Mouse (Mus musculus) intestine, embryonic 16.5 days (tissue): ENCODE measurements around the gene Eef2. TPM values are rescaled to one million over a fixed set of nuclear protein-coding genes. Genes with fewer than 3 reads are reported as not detected.
"Not testable (repeated sequence)": the region's sequence is repeated elsewhere in the genome, so short reads cannot be mapped to it uniquely, and the experiment has no call there.

Experiments
- ATAC-seq: fragments of 200-750 bp; cut with Nextera tagmentation; 2 replicates; pipeline ENCODE4 v1.8.0; 2017; ENCODE audit warnings: moderate TSS enrichment, moderate library complexity
- H3K27ac ChIP-seq: fragments of 300-500 bp; sonication (generic); 2 replicates; pipeline ENCODE4 v1.5.1; 2014; ENCODE audit warnings: mild to moderate bottlenecking, low read length
- H3K27me3 ChIP-seq: fragments of 300-500 bp; sonication (generic); replicated peaks from 2 replicates; pipeline ENCODE4 v1.6.1; 2014; ENCODE audit warnings: low read length, control low read depth, mixed read lengths; ENCODE audit not compliant: control insufficient read depth, insufficient read depth
- H3K36me3 ChIP-seq: fragments of 300-500 bp; sonication (generic); 2 replicates; pipeline ENCODE4 v1.6.1; 2014; ENCODE audit warnings: low read length, control low read depth; ENCODE audit not compliant: control insufficient read depth, insufficient read depth
- H3K4me1 ChIP-seq: fragments of 300-500 bp; sonication (generic); 2 replicates; pipeline ENCODE4 v1.6.1; 2014; ENCODE audit warnings: low read length, control low read depth, mixed read lengths; ENCODE audit not compliant: control insufficient read depth, insufficient read depth
- H3K4me2 ChIP-seq: fragments of 300-500 bp; sonication (generic); 2 replicates; pipeline ENCODE4 v1.6.1; 2014; ENCODE audit warnings: low read depth, low read length, control low read depth
- H3K4me3 ChIP-seq: fragments of 300-500 bp; sonication (generic); 2 replicates; pipeline ENCODE4 v1.5.1; 2014; ENCODE audit warnings: mild to moderate bottlenecking, low read length
- H3K9ac ChIP-seq: fragments of 300-500 bp; sonication (generic); 2 replicates; pipeline ENCODE4 v1.6.1; 2014; ENCODE audit warnings: low read depth, low read length
- H3K9me3 ChIP-seq: fragments of 300-500 bp; sonication (generic); 2 replicates; pipeline ENCODE4 v1.6.1; 2016; ENCODE audit warnings: low read length, control low read depth; ENCODE audit not compliant: control insufficient read depth
- WGBS: fragments of 180-500 bp; shearing (Covaris S2); extraction: QIAGEN DNeasy Blood & Tissue Kit; methylation state at CpG from one replicate; pipeline ENCODE4 v1.1.7; 2014; 5-methylcytosine and 5-hydroxymethylcytosine counted together
- polyA plus RNA-seq: library from polyadenylated mRNA; unstranded; fragments of >200 nt; fragmentation: Nextera tagmentation; extraction: Ambion mirVana; gene quantifications from 2 replicates; pipeline ENCODE4 v1.2.1, GENCODE M21; 2015

Gene Eef2
- polyA plus RNA-seq, 1 experiment from 2014 or later = 526 TPM

DNA sequence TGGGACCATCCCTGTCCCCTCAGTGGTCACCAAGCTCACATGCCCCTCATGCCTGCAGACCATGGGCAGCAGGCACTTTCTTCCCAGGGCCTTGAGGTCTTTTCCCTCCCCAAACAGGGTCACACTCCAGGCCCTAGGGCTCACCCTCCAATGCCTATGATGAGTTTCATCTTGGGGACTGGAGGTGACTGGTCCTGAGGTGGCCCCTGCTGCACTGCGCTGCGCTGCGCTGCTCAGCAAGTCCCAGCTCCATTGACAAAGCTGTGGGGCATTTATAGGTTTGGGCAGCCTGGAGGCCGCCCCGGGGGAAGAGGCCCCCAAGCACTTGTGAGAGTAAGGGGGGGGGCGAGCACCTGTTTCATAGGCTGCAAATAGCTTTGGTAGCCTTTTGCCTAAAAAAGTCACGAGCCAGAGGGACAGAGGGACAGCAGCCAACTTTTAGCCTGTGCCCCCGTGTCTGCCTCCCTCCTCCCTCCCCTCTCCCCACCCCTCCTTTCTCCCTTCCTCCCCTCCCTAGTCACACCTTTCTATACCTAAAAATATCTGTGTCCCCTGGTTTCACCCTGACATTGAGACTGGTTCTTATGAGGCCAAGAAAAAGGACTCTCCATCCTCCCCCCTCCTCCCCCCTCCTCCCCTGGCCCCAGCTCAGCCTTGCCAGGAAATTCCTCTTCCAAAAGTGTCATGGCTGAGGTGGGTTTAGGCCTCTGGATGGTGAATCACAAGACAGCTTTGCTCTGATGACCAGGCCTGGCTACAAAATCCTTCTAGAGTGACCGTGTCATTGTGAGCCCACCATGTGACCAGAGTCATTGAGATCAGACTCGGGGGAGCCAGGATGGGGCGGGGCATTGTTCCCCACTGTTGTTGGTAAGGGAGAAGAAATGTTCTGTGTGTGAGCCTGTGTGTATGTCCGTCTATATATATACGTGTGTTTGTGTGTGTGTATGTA lies 25.7 kb downstream of the Eef2 start, which contains the start of gene Nmrk2:
Gene Nmrk2, minus strand, starts transcription at position 245 of the 952 bp plus-strand sequence.
- no peak within 1 kb of the TSS for H3K4me3 ChIP-seq
- WGBS = 58% methylated on average over 13 of the region's 13 CpGs

DNA sequence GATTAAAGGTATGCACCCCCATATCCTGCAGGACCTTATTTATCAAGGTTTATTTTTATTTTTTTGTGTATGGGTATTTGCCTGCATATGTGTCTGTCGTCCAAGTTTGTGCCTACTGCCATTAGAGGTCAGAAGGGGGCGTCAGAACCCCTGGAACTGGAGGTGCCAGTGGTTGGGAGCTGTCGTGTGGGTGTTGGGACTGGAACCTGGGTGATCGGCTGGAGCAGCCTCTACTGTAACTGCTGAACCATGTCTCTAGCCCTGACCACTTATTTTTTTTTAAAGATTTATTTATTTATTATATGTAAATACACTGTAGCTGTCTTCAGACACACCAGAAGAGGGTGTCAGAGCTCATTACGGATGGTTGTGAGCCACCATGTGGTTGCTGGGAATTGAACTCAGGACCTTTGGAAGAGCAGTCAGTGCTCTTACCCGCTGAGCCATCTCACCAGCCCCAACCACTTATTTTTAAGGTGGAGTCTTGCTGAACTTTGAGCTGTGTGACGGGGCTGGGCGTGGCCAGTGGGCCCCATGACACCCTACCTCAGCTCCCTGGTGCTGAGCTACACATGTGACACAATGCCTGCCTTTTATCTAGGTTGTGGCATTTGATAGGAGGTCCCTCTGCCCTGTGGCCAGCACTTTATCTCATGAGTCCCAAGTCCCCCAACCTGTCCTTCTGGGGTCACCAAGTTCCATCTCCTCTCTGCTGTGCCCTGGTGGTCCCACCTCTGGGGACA lies 26.7 kb downstream of the Eef2 start:
- no peak overlapping the region for H3K4me2 ChIP-seq
- H3K9me3 ChIP-seq = no peaks in the 10 kb centered on the region
- WGBS = 56% methylated on average over 8 of the region's 8 CpGs
- no peak overlapping the region for H3K4me3 ChIP-seq
- H3K9ac ChIP-seq = no peak overlapping the region
- no peaks in the 10 kb centered on the region for H3K27me3 ChIP-seq
- H3K27ac ChIP-seq = peak overlapping the region; percentile 68; the same call in 1 of the 2 replicates
- H3K4me1 ChIP-seq = peaks cover 5% of the 10 kb centered on the region
- ATAC-seq = peak; percentile 94
- H3K36me3 ChIP-seq = no peaks in the 10 kb centered on the region

More for the DNA sequence above, 25.7 kb downstream of the Eef2 start, which contains the start of gene Nmrk2:
- Histone ChIP-seq H3K27ac (no peak within 1 kb of the TSS), H3K4me2 (no peak within 1 kb of the TSS), H3K9ac (no peak within 1 kb of the TSS), H3K36me3 (no peaks in the 10 kb centered on the region), H3K9me3 (no peaks in the 10 kb centered on the region), H3K27me3 (no peaks in the 10 kb centered on the region), H3K4me1 (peaks cover 5% of the 10 kb centered on the region)
- no peak for ATAC-seq

DNA sequence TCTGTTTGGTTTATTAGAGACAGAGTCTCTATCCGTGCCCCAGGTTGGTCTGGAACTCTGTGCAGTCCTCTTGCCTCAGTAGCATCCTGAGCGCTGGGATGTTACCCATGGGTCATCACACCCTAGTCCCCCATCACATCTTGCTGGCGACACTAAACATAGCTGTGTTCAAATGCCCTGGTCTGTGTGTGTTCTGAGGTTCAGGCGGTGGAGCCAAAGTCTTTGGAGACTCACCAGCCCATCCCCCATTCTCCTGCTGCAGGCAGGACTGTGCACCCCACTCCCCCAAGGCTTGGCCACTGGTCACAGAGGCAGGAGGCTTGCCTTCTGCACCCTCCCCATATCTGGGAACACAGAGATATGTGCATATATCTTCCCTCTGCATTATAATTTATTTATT lies 27.7 kb downstream of the Eef2 start:
- 77% methylated on average over 4 of the region's 4 CpGs for WGBS
- no peak overlapping the region for H3K9ac ChIP-seq
- no peak overlapping the region for H3K27ac ChIP-seq
- H3K4me1 ChIP-seq = peaks cover 5% of the 10 kb centered on the region
- no peaks in the 10 kb centered on the region for H3K27me3 ChIP-seq
- H3K9me3 ChIP-seq = no peaks in the 10 kb centered on the region
- no peak overlapping the region for H3K4me2 ChIP-seq
- no peak for ATAC-seq
- H3K36me3 ChIP-seq = no peaks in the 10 kb centered on the region
- H3K4me3 ChIP-seq = no peak overlapping the region

DNA sequence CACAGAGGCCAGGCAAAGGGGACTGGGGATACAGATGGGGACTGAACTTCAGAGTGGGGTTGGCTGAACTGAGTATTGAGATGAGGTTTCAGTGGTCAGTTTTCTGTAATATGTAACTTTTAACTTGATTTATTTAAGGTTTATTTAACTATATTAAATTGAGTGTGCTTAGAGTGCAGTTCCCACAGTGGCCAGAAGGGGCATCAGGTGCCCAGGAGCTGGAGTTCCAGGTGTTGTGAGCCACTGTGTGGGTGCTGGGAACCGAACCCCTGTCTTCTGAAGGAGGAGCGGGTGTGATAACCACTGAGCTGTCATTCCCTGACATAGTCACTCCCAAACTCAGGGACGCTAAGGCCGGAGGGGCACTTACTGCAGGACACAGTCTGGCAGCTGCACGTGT lies 33.7 kb downstream of the Eef2 start:
- ATAC-seq = no peak
- Histone ChIP-seq H3K9me3 (no peaks in the 10 kb centered on the region), H3K9ac (no peak overlapping the region), H3K27me3 (no peaks in the 10 kb centered on the region), H3K4me1 (no peaks in the 10 kb centered on the region), H3K27ac (no peak overlapping the region), H3K36me3 (no peaks in the 10 kb centered on the region), H3K4me2 (no peak overlapping the region), H3K4me3 (no peak overlapping the region)
- WGBS = 93% methylated on average over 5 of the region's 5 CpGs

DNA sequence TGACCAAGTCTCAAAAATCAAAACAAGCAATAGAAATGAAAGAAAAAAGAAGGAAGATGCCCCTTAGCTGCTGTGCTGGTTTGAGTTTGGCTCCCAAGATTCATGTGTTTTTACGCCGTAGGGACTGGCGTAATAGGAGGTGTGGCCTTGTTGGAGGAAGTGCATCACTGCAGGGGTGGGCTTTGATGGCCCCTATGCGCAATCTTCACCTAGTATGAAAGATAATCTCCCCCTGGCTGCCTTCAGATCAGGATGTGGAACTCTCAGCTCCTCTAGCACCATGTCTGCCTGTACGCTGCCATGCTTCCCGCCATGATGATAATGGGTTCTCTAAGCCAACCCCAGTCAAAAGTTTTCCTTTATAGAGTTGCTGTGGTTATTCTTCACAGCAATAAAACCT lies 39.8 kb downstream of the Eef2 start:
- H3K4me2 ChIP-seq = no peak overlapping the region
- H3K36me3 ChIP-seq = no peaks in the 10 kb centered on the region
- no peak for ATAC-seq
- no peaks in the 10 kb centered on the region for H3K27me3 ChIP-seq
- H3K4me1 ChIP-seq = no peaks in the 10 kb centered on the region
- H3K4me3 ChIP-seq = no peak overlapping the region
- 88% methylated on average over 6 of the region's 6 CpGs for WGBS
- no peak overlapping the region for H3K9ac ChIP-seq
- H3K27ac ChIP-seq = no peak overlapping the region
- H3K9me3 ChIP-seq = no peaks in the 10 kb centered on the region

DNA sequence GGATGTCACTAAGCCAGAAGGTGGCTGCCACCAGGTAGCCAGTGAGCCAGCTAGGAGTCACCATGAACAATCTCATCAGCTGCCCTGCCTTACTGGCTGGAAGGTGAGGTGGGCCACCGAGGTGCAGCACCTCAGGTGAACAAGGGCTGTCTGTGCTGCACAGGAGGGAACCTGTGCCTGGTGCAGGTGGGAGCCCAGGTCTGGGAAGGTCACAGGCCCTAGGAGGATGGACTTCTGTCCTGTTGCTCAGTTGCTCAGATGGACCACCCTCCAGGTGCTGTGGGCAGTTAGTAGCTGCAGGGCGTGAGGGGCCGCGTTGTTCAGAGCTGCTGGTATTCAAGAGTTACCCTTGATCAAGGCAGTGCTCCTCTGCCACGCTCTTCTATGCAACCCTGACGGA lies 40.4 kb downstream of the Eef2 start:
- Histone ChIP-seq H3K4me1 (no peaks in the 10 kb centered on the region; the same call in 1 of the 2 replicates), H3K4me3 (no peak overlapping the region), H3K27me3 (no peaks in the 10 kb centered on the region), H3K4me2 (no peak overlapping the region), H3K36me3 (no peaks in the 10 kb centered on the region), H3K27ac (no peak overlapping the region), H3K9ac (no peak overlapping the region), H3K9me3 (no peaks in the 10 kb centered on the region)
- 86% methylated on average over 6 of the region's 6 CpGs for WGBS
- ATAC-seq = no peak

DNA sequence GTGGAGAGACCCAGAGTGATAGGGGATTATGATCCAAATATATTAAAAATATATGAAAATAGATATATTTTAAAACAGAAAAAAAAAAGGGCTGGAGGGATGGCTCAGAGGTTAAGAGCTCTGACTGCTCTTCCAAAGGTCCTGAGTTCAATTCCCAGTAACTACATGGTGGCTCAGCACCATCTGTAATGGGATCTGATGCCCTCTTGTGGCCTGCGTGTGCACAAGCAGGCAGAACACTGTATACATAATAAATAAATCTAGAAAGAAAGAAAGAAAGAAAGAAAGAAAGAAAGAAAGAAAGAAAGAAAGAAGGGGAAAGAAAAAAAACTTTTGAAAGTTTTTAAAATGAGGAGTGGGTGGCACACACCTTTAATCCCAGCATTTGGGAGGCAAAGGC lies 40.8 kb downstream of the Eef2 start:
- not testable (repeated sequence) for H3K36me3 ChIP-seq, H3K27ac ChIP-seq, H3K9ac ChIP-seq, ATAC-seq, H3K4me2 ChIP-seq, H3K27me3 ChIP-seq, H3K4me3 ChIP-seq, H3K9me3 ChIP-seq, H3K4me1 ChIP-seq
- 26% methylated on average over 1 of the region's 1 CpGs for WGBS

DNA sequence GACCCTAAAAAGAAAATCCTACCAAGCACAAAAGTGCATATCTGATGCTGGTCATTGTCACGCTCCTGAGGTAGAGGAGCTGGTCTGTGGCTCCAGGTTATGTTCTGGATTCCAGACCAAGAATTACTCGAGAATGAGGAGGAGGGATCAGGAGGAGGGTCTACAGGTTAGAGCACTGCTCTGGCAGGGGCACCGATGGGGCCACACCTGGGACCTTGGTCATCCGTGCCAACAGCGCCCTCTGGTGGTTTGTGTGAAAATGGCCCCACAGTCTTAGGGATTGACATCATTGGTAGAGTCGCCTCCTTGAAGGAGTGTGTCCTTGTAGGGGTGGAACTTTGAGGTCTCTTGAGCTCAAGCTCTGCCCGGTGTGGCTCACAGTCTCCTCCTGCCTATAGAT lies 41.5 kb downstream of the Eef2 start:
- 27% methylated on average over 7 of the region's 7 CpGs for WGBS
- no peak overlapping the region for H3K27ac ChIP-seq
- no peaks in the 10 kb centered on the region; the same call in 1 of the 2 replicates for H3K4me1 ChIP-seq
- no peaks in the 10 kb centered on the region for H3K27me3 ChIP-seq
- peak; percentile 55 for ATAC-seq
- H3K4me2 ChIP-seq = no peak overlapping the region
- H3K36me3 ChIP-seq = no peaks in the 10 kb centered on the region
- H3K4me3 ChIP-seq = no peak overlapping the region
- no peak overlapping the region for H3K9ac ChIP-seq
- no peaks in the 10 kb centered on the region for H3K9me3 ChIP-seq

DNA sequence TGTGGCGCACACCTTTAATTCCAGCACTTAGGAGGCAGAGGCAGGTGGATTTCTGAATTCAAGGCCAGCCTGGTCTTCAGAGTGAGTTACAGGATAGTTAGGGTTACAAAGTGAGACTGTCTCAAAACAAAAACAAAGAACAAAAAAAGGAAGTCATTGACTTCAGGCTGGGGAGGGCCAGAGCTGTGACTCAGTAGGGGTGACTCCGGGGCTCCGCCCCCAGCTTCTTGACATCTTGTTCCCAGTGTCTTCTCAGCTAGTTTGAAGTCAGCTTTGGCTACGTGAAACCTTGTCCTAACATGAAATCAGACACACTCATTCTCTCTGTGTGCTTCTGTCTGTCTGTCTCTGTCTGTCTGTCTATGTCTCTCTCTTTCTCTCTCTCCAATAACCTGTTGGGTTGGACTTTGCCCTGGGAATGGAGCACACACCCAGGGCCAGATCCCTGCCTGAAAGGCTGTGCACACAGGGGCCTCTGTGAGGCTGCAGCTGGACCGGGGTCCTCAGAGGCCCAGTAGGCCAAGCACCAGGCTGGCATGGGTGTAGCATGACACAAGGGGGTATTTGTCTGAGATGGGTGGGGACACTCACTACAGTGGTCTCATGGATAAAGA lies 45.1 kb downstream of the Eef2 start:
- H3K9me3 ChIP-seq = no peaks in the 10 kb centered on the region
- H3K4me2 ChIP-seq = no peak overlapping the region; the same call in 1 of the 2 replicates
- no peaks in the 10 kb centered on the region; the same call in 1 of the 2 replicates for H3K4me1 ChIP-seq
- 77% methylated on average over 5 of the region's 5 CpGs for WGBS
- no peak overlapping the region for H3K4me3 ChIP-seq
- no peaks in the 10 kb centered on the region for H3K27me3 ChIP-seq
- no peaks in the 10 kb centered on the region for H3K36me3 ChIP-seq
- peak; percentile 88 for ATAC-seq
- H3K9ac ChIP-seq = 0 out of 2 replicates have a peak overlapping the region, but pooled peaks have one; percentile 3
- peak overlapping the region; percentile 80 for H3K27ac ChIP-seq
